30 mouse cellular contexts compared by ENCODE assay signal in the genomic region with DNA sequence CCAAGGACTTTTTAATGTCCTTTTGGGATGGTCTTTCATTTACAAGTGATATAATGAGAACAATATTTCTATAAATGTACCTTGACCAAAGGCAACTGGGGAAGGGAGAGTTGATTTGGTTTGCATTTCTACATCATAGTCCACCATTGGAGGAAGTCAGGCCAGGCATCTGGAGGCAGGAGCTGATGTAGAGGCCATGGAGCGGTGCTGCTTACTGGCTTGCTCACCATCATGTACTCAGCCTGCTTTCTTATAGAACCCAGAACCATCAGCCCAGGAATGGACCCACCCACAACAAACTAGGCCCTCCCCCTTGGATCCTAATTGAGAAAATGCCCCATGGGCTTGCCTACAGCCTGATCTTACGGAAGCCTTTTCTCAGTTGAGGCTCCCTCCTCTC. TPM values are rescaled to one million over a fixed set of nuclear protein-coding genes. Genes with fewer than 3 reads are reported as not detected.
"Had no signal": no experiment of that assay in that cellular context is flagged by ENCODE, and none has a peak within 500 bp of the region (broad histone marks: within the 10 kb centered on the region; RNA-seq: fewer than 3 reads in every experiment).

No protein-coding gene starts in this region.

- H3K9ac ChIP-seq: limb, embryonic 12.5 days; limb, embryonic 13.5 days; limb, embryonic 15.5 days; liver, embryonic 12.5 days; liver, embryonic 13.5 days; liver, embryonic 14.5 days; liver, embryonic 15.5 days; liver, postnatal 0 days; lung, embryonic 14.5 days; lung, embryonic 15.5 days; midbrain, embryonic 12.5 days; midbrain, embryonic 15.5 days had no signal

- H3K4me1 ChIP-seq: limb, embryonic 10.5 days; limb, embryonic 12.5 days; limb, embryonic 13.5 days; limb, embryonic 15.5 days; liver, embryonic 12.5 days; liver, embryonic 13.5 days; liver, embryonic 15.5 days; lung, embryonic 15.5 days; midbrain, embryonic 10.5 days; midbrain, embryonic 12.5 days; midbrain, embryonic 15.5 days had no signal

- H3K36me3 ChIP-seq: limb, embryonic 10.5 days; limb, embryonic 12.5 days; limb, embryonic 13.5 days; limb, embryonic 15.5 days; liver, embryonic 12.5 days; liver, embryonic 13.5 days; liver, embryonic 15.5 days; lung, embryonic 15.5 days; midbrain, embryonic 10.5 days; midbrain, embryonic 12.5 days; midbrain, embryonic 15.5 days had no signal

- H3K9me3 ChIP-seq: limb, embryonic 10.5 days; limb, embryonic 12.5 days; limb, embryonic 13.5 days; limb, embryonic 15.5 days; liver, embryonic 12.5 days; liver, embryonic 13.5 days; liver, embryonic 15.5 days; lung, embryonic 15.5 days; megakaryocyte, embryonic 14.5 days; midbrain, embryonic 10.5 days; midbrain, embryonic 12.5 days; midbrain, embryonic 15.5 days had no signal

- H3K27ac ChIP-seq: left cerebral cortex, adult 2 months; limb, embryonic 10.5 days; limb, embryonic 12.5 days; limb, embryonic 13.5 days; limb, embryonic 15.5 days; liver, embryonic 12.5 days; liver, embryonic 13.5 days; liver, embryonic 14.5 days; liver, embryonic 15.5 days; lung, embryonic 15.5 days; midbrain, embryonic 10.5 days; midbrain, embryonic 12.5 days; midbrain, embryonic 15.5 days had no signal

- H3K27me3 ChIP-seq: limb, embryonic 12.5 days; limb, embryonic 13.5 days; limb, embryonic 15.5 days; liver, embryonic 12.5 days; liver, embryonic 13.5 days; liver, embryonic 15.5 days; lung, embryonic 15.5 days; midbrain, embryonic 12.5 days; midbrain, embryonic 15.5 days had no signal

- DNase-seq: left cerebral cortex, postnatal 4 days; liver; liver, embryonic 13.5 days; liver, postnatal 0 days; lung, adult 18-20 months; lung, adult 2 months; lung, embryonic 14.5 days; lung, postnatal 10 days; lung, postnatal 14 days; lung, postnatal 4 days; midbrain, embryonic 14.5 days had no signal

- H3K4me2 ChIP-seq: limb, embryonic 12.5 days; limb, embryonic 13.5 days; limb, embryonic 15.5 days; liver, embryonic 11.5 days; liver, embryonic 12.5 days; liver, embryonic 13.5 days; liver, embryonic 15.5 days; lung, embryonic 14.5 days; lung, embryonic 15.5 days; midbrain, embryonic 12.5 days; midbrain, embryonic 15.5 days had no signal

- ATAC-seq: liver, embryonic 12.5 days; liver, postnatal 0 days; lung, postnatal 0 days; midbrain, embryonic 15.5 days; midbrain, embryonic 16.5 days had no signal

- H3K4me3 ChIP-seq: left cerebral cortex, adult 2 months; limb, embryonic 10.5 days; limb, embryonic 12.5 days; limb, embryonic 13.5 days; limb, embryonic 15.5 days; liver, embryonic 12.5 days; liver, embryonic 13.5 days; liver, embryonic 15.5 days; lung, embryonic 15.5 days; megakaryocyte, embryonic 14.5 days; midbrain, embryonic 10.5 days; midbrain, embryonic 12.5 days; midbrain, embryonic 15.5 days; myocyte had no signal

RNA-seq across cellular contexts. Expression of a gene that starts 7.4 kb away (rescaled TPM):
- total RNA-seq: liver, adult 2 months; monocyte, adult 5-6 weeks had no signal
- polyA plus RNA-seq: liver, adult 2 months; myocyte had no signal
